Mouse (Mus musculus) intestine, embryonic 15.5 days (tissue): ENCODE measurements around the gene Mrpl12. TPM values are rescaled to one million over a fixed set of nuclear protein-coding genes. Genes with fewer than 3 reads are reported as not detected.
A peak's percentile ranks its signal among the peaks of the same experiment; 100 is the strongest.

Experiments
- ATAC-seq: fragments of 200-750 bp; cut with Nextera tagmentation; 2 replicates; pipeline ENCODE4 v1.8.0; 2017; ENCODE audit warnings: moderate TSS enrichment, moderate library complexity
- H3K27ac ChIP-seq: fragments of 300-500 bp; sonication (generic); 2 replicates; pipeline ENCODE4 v1.5.1; 2015; ENCODE audit warnings: mild to moderate bottlenecking, inconsistent platforms
- H3K27me3 ChIP-seq: fragments of 300-500 bp; sonication (generic); replicated peaks from 2 replicates; pipeline ENCODE4 v1.6.1; 2015; ENCODE audit warnings: inconsistent platforms
- H3K36me3 ChIP-seq: fragments of 300-500 bp; sonication (generic); 2 replicates; pipeline ENCODE4 v1.6.1; 2015; ENCODE audit warnings: inconsistent platforms
- H3K4me1 ChIP-seq: fragments of 300-500 bp; sonication (generic); replicated peaks from 2 replicates; pipeline ENCODE4 v1.6.1; 2015; ENCODE audit warnings: inconsistent platforms
- H3K4me2 ChIP-seq: fragments of 300-500 bp; sonication (generic); replicated peaks from 2 replicates; pipeline ENCODE4 v1.6.1; 2015; ENCODE audit warnings: mild to moderate bottlenecking, inconsistent platforms
- H3K4me3 ChIP-seq: fragments of 300-500 bp; sonication (generic); replicated peaks from 2 replicates; pipeline ENCODE4 v1.5.1; 2015; ENCODE audit warnings: inconsistent platforms
- H3K9ac ChIP-seq: fragments of 300-500 bp; sonication (generic); 2 replicates; pipeline ENCODE4 v1.6.1; 2015; ENCODE audit warnings: inconsistent platforms
- H3K9me3 ChIP-seq: fragments of 300-500 bp; sonication (generic); 2 replicates; pipeline ENCODE4 v1.6.1; 2016; ENCODE audit warnings: inconsistent platforms
- whole genome bisulfite sequencing: fragments of 180-500 bp; shearing (Covaris S2); methylation state at CpG from one replicate; pipeline ENCODE4 v1.1.7; 2015; 5-methylcytosine and 5-hydroxymethylcytosine counted together
- polyA plus RNA-seq: library from polyadenylated mRNA; unstranded; fragments of >200 nt; fragmentation: Nextera tagmentation; extraction: Ambion mirVana; gene quantifications from 2 replicates; pipeline ENCODE4 v1.2.1, GENCODE M21; 2015

Mrpl12 gene
- polyA plus RNA-seq, 1 experiment from 2014 or later, result 222 TPM

DNA sequence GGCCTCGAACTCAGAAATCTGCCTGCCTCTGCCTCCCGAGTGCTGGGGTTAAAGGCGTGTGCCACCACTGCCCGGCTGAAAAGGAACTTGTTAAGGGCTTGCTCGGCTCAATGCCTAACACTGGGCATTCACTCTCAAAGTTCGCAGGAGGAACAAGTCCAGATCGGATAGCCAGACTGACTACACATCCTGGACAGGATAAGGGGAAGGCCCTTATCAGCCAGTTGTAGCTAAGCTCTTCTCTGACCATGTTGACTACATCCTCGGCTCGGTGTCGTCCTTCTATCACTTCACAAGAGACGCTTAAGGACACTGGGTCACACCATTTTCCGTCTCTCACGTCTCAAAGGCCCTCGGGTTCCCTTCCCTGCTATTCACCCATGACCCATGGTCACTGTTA lies 27.0 kb upstream of the Mrpl12 start:
- no peaks in the 10 kb centered on the region for H3K27me3 ChIP-seq
- peak overlapping the region; percentile 84 for H3K27ac ChIP-seq
- H3K9ac ChIP-seq, result peak overlapping the region; percentile 98
- peak overlapping the region; percentile 93 for H3K4me3 ChIP-seq
- H3K36me3 ChIP-seq, result peaks cover 21% of the 10 kb centered on the region; the same call in 1 of the 2 replicates
- peaks cover 12% of the 10 kb centered on the region; the same call in 1 of the 2 replicates for H3K4me1 ChIP-seq
- H3K4me2 ChIP-seq, result peak overlapping the region; percentile 82
- H3K9me3 ChIP-seq, result no peaks in the 10 kb centered on the region
- peak; percentile 36; the same call in 1 of the 2 replicates for ATAC-seq
- WGBS, result 22% methylated on average over 14 of the region's 14 CpGs

DNA sequence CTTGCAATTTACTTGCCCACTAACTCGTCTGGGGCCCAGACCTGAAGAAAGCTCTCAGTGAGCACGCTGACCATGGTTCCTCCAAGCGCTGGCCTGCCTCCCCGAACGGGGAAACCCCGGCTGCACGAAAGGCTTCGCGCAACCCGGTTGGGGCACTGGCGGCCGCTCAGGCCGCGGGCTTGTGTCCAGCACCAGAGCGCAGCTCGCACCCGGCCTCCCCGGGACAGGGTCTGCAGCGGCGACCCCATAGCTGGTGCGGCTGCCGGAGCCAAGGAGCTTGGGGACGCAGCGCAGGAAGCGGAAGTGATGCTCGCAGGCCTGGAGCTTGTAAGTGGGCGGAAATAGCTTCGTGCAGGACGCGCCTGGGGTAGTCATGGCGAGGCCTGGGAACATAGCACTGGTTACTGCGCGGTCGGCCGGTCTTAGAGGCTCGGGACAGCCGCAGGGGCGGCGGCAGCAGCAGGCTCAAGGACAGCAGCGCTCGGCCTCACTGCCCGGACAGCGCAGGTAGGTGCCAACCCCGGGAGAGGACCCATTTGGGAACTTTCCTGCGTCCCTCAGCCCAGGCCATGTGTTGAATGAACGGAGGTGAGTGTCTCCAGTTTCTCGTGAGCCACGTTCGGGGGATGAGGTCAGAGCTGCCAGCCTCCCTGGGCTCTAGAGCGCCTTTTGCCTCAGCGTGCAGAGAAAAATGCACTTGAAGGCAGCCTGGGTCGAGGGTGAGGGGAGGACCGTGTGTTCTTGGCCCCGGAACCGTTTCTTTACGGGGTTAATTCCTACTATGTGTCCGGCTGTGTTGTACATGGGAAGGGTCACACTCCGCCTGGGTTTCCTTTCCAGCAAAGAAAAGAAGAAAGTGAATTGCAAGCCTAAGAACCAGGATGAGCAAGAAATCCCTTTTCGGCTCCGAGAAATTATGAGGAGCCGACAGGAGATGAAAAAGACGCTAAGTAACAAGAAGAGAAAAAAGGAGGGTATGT lies 26.4 kb upstream of the Mrpl12 start, which contains the start of the genes Oxld1 and Ccdc137:
Oxld1 (minus strand) TSS at position 297 of the 980 bp plus-strand sequence.
Ccdc137 (plus strand) TSS at position 344 of the 980 bp plus-strand sequence.
- Histone ChIP-seq H3K36me3 (peaks cover 23% of the 10 kb centered on the region; the same call in 1 of the 2 replicates), H3K9ac (peak within 1 kb of the TSS; percentile 98), H3K27ac (peak within 1 kb of the TSS; percentile 84), H3K9me3 (no peaks in the 10 kb centered on the region), H3K27me3 (no peaks in the 10 kb centered on the region), H3K4me3 (peak within 1 kb of the TSS; percentile 93), H3K4me2 (peak within 1 kb of the TSS; percentile 82), H3K4me1 (peaks cover 12% of the 10 kb centered on the region; the same call in 1 of the 2 replicates)
- WGBS, result 3% methylated on average over 62 of the region's 62 CpGs
- ATAC-seq, result peak; percentile 95

DNA sequence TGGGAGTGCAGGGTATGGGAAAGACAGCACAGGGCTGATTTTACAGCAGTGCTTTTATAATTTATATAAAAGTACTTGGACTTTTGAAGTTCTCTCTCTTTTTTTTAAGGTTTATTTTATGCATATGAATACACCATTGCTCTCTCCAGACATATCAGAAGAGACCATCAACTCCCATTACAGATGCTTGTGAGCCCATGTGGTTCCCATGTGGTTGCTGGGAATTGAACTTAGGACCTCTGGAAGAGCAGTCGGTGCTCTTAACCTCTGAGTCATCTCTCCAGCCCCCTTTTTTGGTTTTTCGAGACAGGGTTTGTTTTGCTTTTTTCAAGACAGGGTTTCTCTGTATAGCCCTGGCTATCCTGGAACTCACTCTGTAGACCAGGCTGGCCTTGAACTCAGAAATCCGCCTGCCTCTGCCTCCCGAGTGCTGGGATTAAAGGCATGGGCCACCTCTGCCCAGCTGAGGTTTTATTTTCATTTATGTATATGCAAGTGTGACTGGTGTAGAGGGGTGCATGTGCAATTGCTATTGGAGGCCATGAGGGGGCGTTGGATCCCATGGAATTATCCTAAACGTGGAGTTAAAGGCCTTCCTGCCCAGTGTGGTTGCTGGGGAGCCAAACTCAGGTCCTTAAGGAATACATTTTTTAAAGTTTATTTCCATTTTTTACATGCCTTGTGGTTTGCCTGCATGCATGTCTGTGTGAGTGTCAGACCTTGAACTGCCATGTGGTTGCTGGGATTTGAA lies 25.4 kb upstream of the Mrpl12 start:
- Histone ChIP-seq H3K4me1 (peaks cover 12% of the 10 kb centered on the region; the same call in 1 of the 2 replicates), H3K27me3 (no peaks in the 10 kb centered on the region), H3K36me3 (peaks cover 29% of the 10 kb centered on the region; the same call in 1 of the 2 replicates), H3K27ac (no peak overlapping the region), H3K9ac (peak overlapping the region; percentile 98), H3K4me3 (peak overlapping the region; percentile 93), H3K9me3 (no peaks in the 10 kb centered on the region), H3K4me2 (peak overlapping the region; percentile 82)
- ATAC-seq, result no peak
- 63% methylated on average over 6 of the region's 6 CpGs for WGBS

DNA sequence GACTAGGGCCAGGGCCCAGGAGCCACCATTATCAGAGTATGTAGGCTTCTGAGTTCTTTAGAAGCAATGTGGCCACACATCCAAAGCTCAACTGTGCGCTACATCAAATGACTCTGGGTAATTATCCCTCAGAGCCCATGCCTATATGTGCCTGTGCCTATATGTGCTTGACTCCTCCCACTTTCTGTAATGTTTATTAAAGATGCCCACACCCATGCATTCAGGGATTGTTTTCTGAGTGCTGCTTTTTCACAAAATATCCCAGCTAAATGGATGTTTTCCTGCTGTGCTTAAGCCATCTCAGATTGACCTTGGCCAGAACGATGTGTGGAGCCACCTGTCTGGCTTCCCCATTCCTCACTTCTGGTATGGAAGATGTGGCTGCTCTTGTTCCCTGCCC lies 20.9 kb upstream of the Mrpl12 start:
- WGBS, result 89% methylated on average over 2 of the region's 2 CpGs
- peaks cover 29% of the 10 kb centered on the region; the same call in 1 of the 2 replicates for H3K36me3 ChIP-seq

DNA sequence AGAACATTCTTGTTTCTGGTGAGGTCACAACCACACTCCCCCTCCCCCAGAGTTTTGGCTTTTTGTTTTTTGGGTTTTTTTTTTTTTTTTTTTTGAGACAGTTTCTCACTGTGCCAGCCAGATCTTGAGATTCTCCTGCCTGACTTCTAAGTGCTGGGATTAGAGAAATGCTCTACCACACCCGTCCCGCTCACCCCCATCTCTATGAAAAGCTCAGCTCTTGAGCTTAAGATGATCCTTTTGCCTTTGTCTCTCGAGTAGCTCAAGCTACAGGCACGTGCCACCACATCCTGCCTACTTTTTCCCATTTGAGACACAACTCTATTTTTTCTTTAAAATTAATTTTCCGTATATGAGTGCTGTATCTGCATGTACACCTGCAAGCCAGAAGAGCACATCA lies 20.0 kb upstream of the Mrpl12 start:
- Histone ChIP-seq H3K36me3 (peaks cover 31% of the 10 kb centered on the region), H3K27me3 (no peaks in the 10 kb centered on the region), H3K27ac (no peak overlapping the region), H3K9ac (no peak overlapping the region), H3K9me3 (no peaks in the 10 kb centered on the region), H3K4me1 (peaks cover 20% of the 10 kb centered on the region), H3K4me3 (no peak overlapping the region), H3K4me2 (no peak overlapping the region)
- WGBS, result 87% methylated on average over 5 of the region's 5 CpGs
- no peak for ATAC-seq

More for the DNA sequence above, 20.9 kb upstream of the Mrpl12 start:
- Histone ChIP-seq H3K27ac (no peak overlapping the region), H3K9me3 (no peaks in the 10 kb centered on the region), H3K27me3 (no peaks in the 10 kb centered on the region), H3K4me1 (peaks cover 22% of the 10 kb centered on the region), H3K4me2 (no peak overlapping the region), H3K4me3 (no peak overlapping the region), H3K9ac (no peak overlapping the region)
- no peak for ATAC-seq

DNA sequence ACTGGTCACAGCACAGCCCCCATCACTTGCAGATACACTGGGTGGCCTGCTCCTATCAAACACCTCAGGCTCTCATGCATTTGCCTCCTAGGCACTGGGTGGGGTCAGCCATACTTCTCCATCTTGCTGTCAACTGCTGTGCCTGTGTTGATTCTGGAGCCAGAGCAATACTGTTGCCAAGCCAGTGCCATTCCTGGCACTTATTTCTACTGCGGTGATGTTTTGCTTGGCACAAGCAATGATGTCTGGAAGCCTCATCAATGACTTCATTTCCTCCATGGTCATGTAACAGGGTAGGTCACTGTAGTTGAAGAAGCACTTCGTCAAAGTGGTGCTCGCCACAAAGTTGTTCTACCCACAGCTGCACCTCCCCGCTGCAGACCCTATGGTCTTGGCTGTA lies 18.9 kb upstream of the Mrpl12 start:
- H3K9ac ChIP-seq, result 0 out of 2 replicates have a peak overlapping the region, but pooled peaks have one; percentile 5
- peaks cover 31% of the 10 kb centered on the region for H3K36me3 ChIP-seq
- no peak for ATAC-seq
- peaks cover 20% of the 10 kb centered on the region for H3K4me1 ChIP-seq
- no peaks in the 10 kb centered on the region for H3K27me3 ChIP-seq
- no peak overlapping the region for H3K4me3 ChIP-seq
- no peaks in the 10 kb centered on the region for H3K9me3 ChIP-seq
- H3K27ac ChIP-seq, result no peak overlapping the region
- 91% methylated on average over 4 of the region's 4 CpGs for WGBS
- H3K4me2 ChIP-seq, result no peak overlapping the region

DNA sequence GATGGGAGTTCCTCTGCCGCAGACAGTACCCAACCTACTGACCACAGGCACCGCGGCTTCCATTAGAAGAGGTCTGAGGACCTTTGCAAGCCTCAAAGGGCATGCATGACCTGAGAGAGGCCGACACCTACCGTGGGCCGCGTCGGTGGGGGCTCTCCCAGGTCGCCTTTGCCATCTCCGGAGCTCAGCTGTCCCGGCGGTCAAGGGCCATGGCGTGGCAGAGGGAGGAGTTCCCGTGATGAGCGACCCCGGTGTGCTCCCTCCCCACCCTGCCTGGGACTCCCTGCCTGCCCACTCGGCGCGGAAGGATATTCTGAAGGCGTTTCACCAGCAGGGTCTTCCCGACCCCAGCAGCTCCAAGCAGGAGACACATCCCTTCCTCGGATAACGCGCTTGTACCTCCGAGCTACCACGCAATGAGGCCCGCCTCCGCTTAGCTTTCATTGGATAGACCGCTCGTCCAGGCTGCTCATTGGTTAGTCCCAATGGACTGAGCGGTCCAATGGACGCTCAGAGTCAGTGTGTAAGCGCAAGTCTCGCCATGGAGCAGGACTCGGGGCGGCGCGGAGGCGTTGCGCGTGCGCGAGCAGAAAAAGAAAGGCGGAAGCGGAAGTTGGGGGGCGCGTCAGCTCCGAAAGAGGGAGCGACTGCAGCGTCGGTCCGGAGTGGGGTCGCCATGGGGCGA lies 17.2 kb upstream of the Mrpl12 start, which contains the start of gene Arl16:
Arl16 (minus strand) TSS at position 557 of the 685 bp plus-strand sequence.
- ATAC-seq, result peak; percentile 100
- peak within 1 kb of the TSS; percentile 56 for H3K27ac ChIP-seq
- under 1% methylated on average over 53 of the region's 54 CpGs for WGBS

DNA sequence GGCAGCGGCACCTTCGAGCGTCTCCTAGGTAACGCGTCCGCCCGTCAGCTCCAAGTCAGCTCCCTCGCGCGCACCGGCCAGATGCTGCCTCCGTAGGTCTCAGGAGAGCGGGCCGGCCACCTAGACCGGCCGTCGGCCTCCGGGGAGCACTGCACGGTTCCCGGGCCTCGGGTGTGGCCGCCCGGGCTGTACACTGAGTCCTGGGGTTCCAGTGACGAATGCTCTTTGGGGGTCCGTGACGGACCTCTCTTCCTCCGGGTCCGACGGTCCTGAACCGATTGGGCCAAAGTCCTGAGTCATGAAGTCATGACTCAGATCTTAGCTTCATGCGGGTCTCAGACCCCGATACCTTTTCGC lies 16.7 kb upstream of the Mrpl12 start:
- peak overlapping the region; percentile 86 for H3K4me3 ChIP-seq
- peak overlapping the region; percentile 90 for H3K4me2 ChIP-seq
- H3K27me3 ChIP-seq, result no peaks in the 10 kb centered on the region
- peaks cover 20% of the 10 kb centered on the region for H3K4me1 ChIP-seq
- WGBS, result under 1% methylated on average over 33 of the region's 33 CpGs
- no peaks in the 10 kb centered on the region for H3K9me3 ChIP-seq
- peak overlapping the region; percentile 51; the same call in 1 of the 2 replicates for H3K27ac ChIP-seq
- ATAC-seq, result peak; percentile 77; the same call in 1 of the 2 replicates
- H3K9ac ChIP-seq, result peak overlapping the region; percentile 73
- peaks cover 33% of the 10 kb centered on the region for H3K36me3 ChIP-seq

More for the DNA sequence above, 17.2 kb upstream of the Mrpl12 start, which contains the start of gene Arl16:
- no peaks in the 10 kb centered on the region for H3K9me3 ChIP-seq
- H3K4me2 ChIP-seq, result peak within 1 kb of the TSS; percentile 90
- H3K4me1 ChIP-seq, result peaks cover 20% of the 10 kb centered on the region
- H3K9ac ChIP-seq, result peak within 1 kb of the TSS; percentile 81
- H3K4me3 ChIP-seq, result peak within 1 kb of the TSS; percentile 86
- H3K36me3 ChIP-seq, result peaks cover 32% of the 10 kb centered on the region
- no peaks in the 10 kb centered on the region for H3K27me3 ChIP-seq

DNA sequence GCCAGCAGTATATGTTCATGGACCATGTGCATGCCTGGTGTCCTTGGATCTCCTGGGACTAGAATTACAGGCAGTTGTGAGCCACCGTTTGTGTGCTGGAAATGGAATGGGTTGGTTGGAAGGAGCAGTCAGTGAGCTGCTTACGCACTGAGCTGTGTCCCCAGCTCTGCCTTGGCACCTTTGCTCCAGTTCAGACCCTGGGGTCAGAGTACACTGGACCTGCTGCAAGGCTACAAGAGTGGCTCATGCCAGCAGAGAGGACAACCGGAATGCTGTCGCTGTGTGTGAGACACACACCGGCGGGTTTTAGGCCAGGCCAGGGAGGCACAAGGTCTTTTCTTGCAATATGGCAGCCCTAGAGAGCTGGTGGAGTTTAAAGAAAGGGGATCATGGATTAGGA lies 12.4 kb upstream of the Mrpl12 start:
- Histone ChIP-seq H3K4me1 (peaks cover 10% of the 10 kb centered on the region), H3K27ac (no peak overlapping the region), H3K9ac (no peak overlapping the region), H3K9me3 (no peaks in the 10 kb centered on the region), H3K27me3 (no peaks in the 10 kb centered on the region), H3K4me3 (no peak overlapping the region), H3K4me2 (no peak overlapping the region), H3K36me3 (peaks cover 61% of the 10 kb centered on the region)
- no peak for ATAC-seq
- 96% methylated on average over 6 of the region's 6 CpGs for WGBS

DNA sequence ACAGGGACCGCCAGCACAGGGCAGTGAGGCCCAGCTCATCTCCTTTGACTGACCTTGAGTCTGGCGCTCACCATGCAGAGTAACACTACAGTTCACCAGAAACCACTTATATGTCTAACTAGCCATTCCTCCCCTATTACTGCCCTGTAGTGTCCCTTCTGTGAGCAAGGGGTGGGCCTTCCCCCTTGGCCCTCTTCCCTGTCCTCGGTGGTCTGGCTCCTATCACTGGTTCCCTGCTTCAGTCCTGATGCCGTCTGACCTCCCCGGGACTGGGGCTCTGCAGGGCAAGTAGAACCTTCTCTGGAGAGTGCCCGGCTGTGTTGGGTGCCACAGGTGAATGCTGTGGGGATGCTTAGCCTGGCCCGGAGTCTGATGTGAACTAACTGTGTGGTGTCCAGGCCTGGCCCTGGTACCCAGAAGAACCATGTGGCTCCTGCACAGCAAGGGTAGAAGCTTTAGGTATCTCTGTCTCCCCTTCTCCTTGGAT lies 922 bp upstream of the Mrpl12 start:
- peak overlapping the region; percentile 94; the same call in 1 of the 2 replicates for H3K9ac ChIP-seq
- peak overlapping the region; percentile 93; the same call in 1 of the 2 replicates for H3K4me3 ChIP-seq
- WGBS, result 81% methylated on average over 7 of the region's 7 CpGs
- no peak for ATAC-seq
- H3K27ac ChIP-seq, result peak overlapping the region; percentile 80; the same call in 1 of the 2 replicates
- peak overlapping the region; percentile 78 for H3K4me2 ChIP-seq
- peaks cover 36% of the 10 kb centered on the region for H3K36me3 ChIP-seq
- no peaks in the 10 kb centered on the region for H3K9me3 ChIP-seq
- no peaks in the 10 kb centered on the region for H3K27me3 ChIP-seq
- H3K4me1 ChIP-seq, result peaks cover 19% of the 10 kb centered on the region

DNA sequence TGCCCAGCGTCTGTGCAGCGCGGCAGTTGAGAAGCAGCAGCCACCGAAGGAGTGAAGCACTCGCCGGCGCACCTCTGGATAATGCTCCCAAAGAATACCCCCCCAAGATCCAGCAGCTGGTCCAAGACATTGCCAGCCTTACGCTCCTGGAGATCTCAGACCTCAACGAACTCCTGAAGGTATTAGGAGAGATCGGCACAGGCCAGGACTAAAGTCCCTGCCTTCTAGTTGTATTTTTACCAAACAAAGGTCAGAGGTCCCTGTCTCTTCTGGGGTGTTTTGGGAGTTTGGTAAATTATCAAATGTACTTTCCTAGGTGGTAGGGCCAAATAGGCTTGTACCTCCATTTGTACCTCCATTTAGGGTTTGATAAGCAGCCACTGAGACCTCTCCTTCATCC lies 838 bp downstream of the Mrpl12 start:
- 7% methylated on average over 10 of the region's 10 CpGs for WGBS
- no peak for ATAC-seq
- Histone ChIP-seq H3K4me2 (peak overlapping the region; percentile 78), H3K27me3 (no peaks in the 10 kb centered on the region), H3K9ac (peak overlapping the region; percentile 94), H3K27ac (peak overlapping the region; percentile 80), H3K36me3 (peaks cover 22% of the 10 kb centered on the region), H3K4me1 (peaks cover 26% of the 10 kb centered on the region), H3K4me3 (peak overlapping the region; percentile 93), H3K9me3 (no peaks in the 10 kb centered on the region)
